Mouse (Mus musculus): ENCODE results near the gene Col13a1. TPM values are rescaled to one million over a fixed set of nuclear protein-coding genes. Genes with fewer than 3 reads are reported as not detected.

Col13a1 gene
- polyA plus RNA-seq, 2 experiments = 0.39 to 0.79 TPM

DNA sequence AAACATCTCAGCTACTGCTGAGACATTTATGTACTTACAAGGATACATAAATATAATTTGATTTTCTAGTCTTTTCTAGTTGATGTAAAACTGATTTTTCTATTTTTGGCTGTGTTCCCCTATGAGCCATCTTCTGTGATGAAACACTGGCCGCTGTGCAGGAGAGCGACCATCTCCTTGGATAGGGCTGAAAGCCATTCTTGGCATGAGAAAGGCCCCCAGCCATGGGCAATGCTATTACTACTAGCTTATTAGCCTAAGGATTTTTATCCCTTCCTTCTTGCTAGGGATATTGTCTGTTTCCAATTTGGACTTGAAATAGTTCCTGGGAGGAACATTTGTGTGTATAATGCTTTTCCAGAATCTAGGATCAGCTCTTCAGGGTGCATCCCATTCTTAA lies 119.5 kb downstream of the Col13a1 start:
- no peaks in the 10 kb centered on the region for H3K27me3 ChIP-seq (ENCODE audit: control insufficient read depth, insufficient read depth, low read length)
- H3K4me1 ChIP-seq (replicated peaks; ENCODE audit: control insufficient read depth in 2 of 2, insufficient read depth in 2 of 2, low read length in 1 of 2) = no peaks in the 10 kb centered on the region
- no peak overlapping the region for H3K9ac ChIP-seq (replicated peaks)
- WGBS (ENCODE audit: insufficient replicate concordance) = 73% methylated on average over 2 of the region's 2 CpGs
- no peak overlapping the region for H3K4me2 ChIP-seq (ENCODE audit: low read depth)
- H3K4me3 ChIP-seq (ENCODE audit: insufficient read depth in 1 of 2, low read depth in 2 of 2, low read length in 2 of 2) = no peak overlapping the region
- no peak for ATAC-seq (ENCODE audit: insufficient read depth)
- TF ChIP-seq CTCF (IDR thresholded peaks at IDR 0.05; ENCODE audit: low read depth) = no peak
- H3K27ac ChIP-seq = no peak overlapping the region
- H3K36me3 ChIP-seq (replicated peaks; ENCODE audit: control insufficient read depth, insufficient read depth, low read depth) = no peaks in the 10 kb centered on the region
- DNase-seq (ENCODE audit: low read depth in 3 of 3, low spot score in 3 of 3) = no peak
- H3K9me3 ChIP-seq (ENCODE audit: control insufficient read depth, low read length) = no peaks in the 10 kb centered on the region; the same call in 1 of the 2 replicates

DNA sequence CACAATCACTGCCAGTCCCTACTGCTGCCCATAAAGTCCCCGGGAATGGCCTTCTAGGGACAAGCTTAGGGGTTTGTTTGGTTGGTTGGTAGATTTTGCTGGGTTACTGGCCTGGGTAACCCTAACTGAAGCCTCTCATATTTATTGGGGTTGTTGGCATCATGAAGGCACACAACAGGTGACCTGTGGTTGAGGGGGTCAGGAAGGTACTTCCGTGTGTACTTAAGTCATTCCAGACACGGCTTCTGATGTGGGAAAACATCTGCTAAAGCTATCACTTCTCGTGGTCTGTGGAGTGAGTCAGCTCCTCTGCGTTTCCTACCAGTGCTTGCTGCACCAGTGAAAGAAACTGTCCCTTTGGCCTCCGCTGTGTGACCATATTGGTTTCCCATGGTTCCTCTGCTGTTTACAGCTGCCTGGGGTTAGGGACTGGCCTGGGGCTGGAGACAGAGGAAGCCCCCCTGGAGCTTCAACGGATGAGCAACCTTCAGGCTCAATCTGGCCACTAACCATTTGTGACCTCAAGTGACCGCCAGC lies 123.7 kb downstream of the Col13a1 start:
- H3K4me3 ChIP-seq (ENCODE audit: insufficient read depth in 1 of 2, low read depth in 2 of 2, low read length in 2 of 2) = no peak overlapping the region
- no peaks in the 10 kb centered on the region for H3K27me3 ChIP-seq (ENCODE audit: control insufficient read depth, insufficient read depth, low read length)
- no peak overlapping the region for H3K9ac ChIP-seq (replicated peaks)
- ATAC-seq (ENCODE audit: insufficient read depth) (no peak), DNase-seq (ENCODE audit: low read depth in 3 of 3, low spot score in 3 of 3) (no peak)
- no peak for TF ChIP-seq CTCF (IDR thresholded peaks at IDR 0.05; ENCODE audit: low read depth)
- TF ChIP-seq EP300 (IDR thresholded peaks at IDR 0.05; ENCODE audit: low read depth) = no peak
- no peak overlapping the region for H3K27ac ChIP-seq
- 27% methylated on average over 8 of the region's 8 CpGs for WGBS (ENCODE audit: insufficient replicate concordance)
- H3K9me3 ChIP-seq (ENCODE audit: control insufficient read depth, low read length) = no peaks in the 10 kb centered on the region
- no peak overlapping the region for H3K4me2 ChIP-seq (ENCODE audit: low read depth)
- H3K36me3 ChIP-seq (replicated peaks; ENCODE audit: control insufficient read depth, insufficient read depth, low read depth) = no peaks in the 10 kb centered on the region
- H3K4me1 ChIP-seq (replicated peaks; ENCODE audit: control insufficient read depth in 2 of 2, insufficient read depth in 2 of 2, low read length in 1 of 2) = no peaks in the 10 kb centered on the region

GRCm38 (mm10) chr10:61852824-61853223 lies 126.1 kb downstream of the Col13a1 start:
- no peak for DNase-seq (ENCODE audit: low read depth in 3 of 3, low spot score in 3 of 3)
- TF ChIP-seq CTCF (IDR thresholded peaks at IDR 0.05; ENCODE audit: low read depth) (no peak), EP300 (IDR thresholded peaks at IDR 0.05; ENCODE audit: low read depth) (no peak)
- WGBS (ENCODE audit: insufficient replicate concordance) = 68% methylated on average over 8 of the region's 8 CpGs

DNA sequence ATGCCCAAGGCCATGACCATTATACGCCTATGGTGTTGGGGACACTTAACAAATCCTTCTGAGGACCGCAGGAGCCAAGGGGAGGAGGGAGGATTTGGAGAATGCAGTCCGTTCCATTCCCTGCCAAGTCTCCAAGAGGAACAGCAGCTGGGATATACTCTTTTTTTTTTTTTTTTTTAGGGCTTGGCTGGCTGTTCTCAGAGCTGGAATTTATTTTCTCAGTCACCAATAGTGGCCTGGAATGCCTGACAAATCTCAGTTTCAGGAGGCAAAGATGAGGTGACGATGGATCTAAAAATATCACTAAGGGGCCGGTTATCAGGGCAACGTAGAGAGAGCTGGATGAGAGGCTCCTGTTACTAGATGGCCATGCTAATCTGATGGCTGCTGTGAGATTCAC lies 130.4 kb downstream of the Col13a1 start:
- WGBS (ENCODE audit: insufficient replicate concordance) = 64% methylated on average over 6 of the region's 6 CpGs
- DNase-seq (ENCODE audit: low read depth in 3 of 3, low spot score in 3 of 3) (no peak), ATAC-seq (ENCODE audit: insufficient read depth) (no peak)
- no peak overlapping the region for H3K4me2 ChIP-seq (ENCODE audit: low read depth)
- no peaks in the 10 kb centered on the region for H3K4me1 ChIP-seq (replicated peaks; ENCODE audit: control insufficient read depth in 2 of 2, insufficient read depth in 2 of 2, low read length in 1 of 2)
- no peaks in the 10 kb centered on the region for H3K36me3 ChIP-seq (replicated peaks; ENCODE audit: control insufficient read depth, insufficient read depth, low read depth)
- no peaks in the 10 kb centered on the region for H3K9me3 ChIP-seq (ENCODE audit: control insufficient read depth, low read length)
- no peaks in the 10 kb centered on the region for H3K27me3 ChIP-seq (ENCODE audit: control insufficient read depth, insufficient read depth, low read length)
- no peak overlapping the region for H3K4me3 ChIP-seq (ENCODE audit: insufficient read depth in 1 of 2, low read depth in 2 of 2, low read length in 2 of 2)
- H3K9ac ChIP-seq (replicated peaks) = no peak overlapping the region
- TF ChIP-seq EP300 (IDR thresholded peaks at IDR 0.05; ENCODE audit: low read depth) (no peak), CTCF (IDR thresholded peaks at IDR 0.05; ENCODE audit: low read depth) (no peak)
- H3K27ac ChIP-seq = no peak overlapping the region

More at GRCm38 (mm10) chr10:61852824-61853223, 126.1 kb downstream of the Col13a1 start:
- H3K27me3 ChIP-seq (ENCODE audit: control insufficient read depth, insufficient read depth, low read length) = no peaks in the 10 kb centered on the region
- no peak overlapping the region for H3K4me3 ChIP-seq (ENCODE audit: insufficient read depth in 1 of 2, low read depth in 2 of 2, low read length in 2 of 2)
- H3K36me3 ChIP-seq (replicated peaks; ENCODE audit: control insufficient read depth, insufficient read depth, low read depth) = no peaks in the 10 kb centered on the region
- no peak overlapping the region for H3K4me2 ChIP-seq (ENCODE audit: low read depth)
- no peak overlapping the region for H3K27ac ChIP-seq
- no peaks in the 10 kb centered on the region for H3K9me3 ChIP-seq (ENCODE audit: control insufficient read depth, low read length)
- no peak overlapping the region for H3K9ac ChIP-seq (replicated peaks)
- no peaks in the 10 kb centered on the region for H3K4me1 ChIP-seq (replicated peaks; ENCODE audit: control insufficient read depth in 2 of 2, insufficient read depth in 2 of 2, low read length in 1 of 2)
- no peak for ATAC-seq (ENCODE audit: insufficient read depth)

DNA sequence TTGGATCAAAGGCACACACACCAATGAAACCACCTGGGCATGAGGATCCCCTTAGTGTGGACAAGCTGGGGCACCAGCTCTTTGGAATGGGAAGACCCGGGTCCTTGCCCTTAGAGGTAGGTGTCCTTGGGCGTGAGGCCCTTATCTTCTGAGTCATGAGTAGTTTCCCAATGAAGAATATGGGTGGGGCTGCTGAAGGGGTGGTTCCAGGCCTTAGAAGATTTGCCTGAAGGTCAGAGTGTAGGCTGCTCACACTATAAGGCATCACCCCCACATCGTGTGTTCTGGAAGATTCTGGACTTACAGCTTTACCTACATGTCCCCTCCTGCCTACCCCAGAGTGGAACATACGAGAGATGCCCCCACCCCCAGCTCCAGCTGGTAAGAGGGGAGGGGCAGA lies 133.4 kb downstream of the Col13a1 start:
- H3K27ac ChIP-seq = no peak overlapping the region
- H3K27me3 ChIP-seq (ENCODE audit: control insufficient read depth, insufficient read depth, low read length) = no peaks in the 10 kb centered on the region
- DNase-seq (ENCODE audit: low read depth in 3 of 3, low spot score in 3 of 3) (no peak), ATAC-seq (ENCODE audit: insufficient read depth) (no peak)
- H3K9me3 ChIP-seq (ENCODE audit: control insufficient read depth, low read length) = no peaks in the 10 kb centered on the region
- H3K36me3 ChIP-seq (replicated peaks; ENCODE audit: control insufficient read depth, insufficient read depth, low read depth) = no peaks in the 10 kb centered on the region
- H3K4me1 ChIP-seq (replicated peaks; ENCODE audit: control insufficient read depth in 2 of 2, insufficient read depth in 2 of 2, low read length in 1 of 2) = no peaks in the 10 kb centered on the region
- H3K4me3 ChIP-seq (ENCODE audit: insufficient read depth in 1 of 2, low read depth in 2 of 2, low read length in 2 of 2) = no peak overlapping the region
- no peak overlapping the region for H3K4me2 ChIP-seq (ENCODE audit: low read depth)
- TF ChIP-seq CTCF (IDR thresholded peaks at IDR 0.05; ENCODE audit: low read depth) (no peak), EP300 (IDR thresholded peaks at IDR 0.05; ENCODE audit: low read depth) (no peak)
- WGBS (ENCODE audit: insufficient replicate concordance) = 41% methylated on average over 4 of the region's 4 CpGs
- no peak overlapping the region for H3K9ac ChIP-seq (replicated peaks)

Data from liver, embryonic 14.5 days (tissue).